Mouse (Mus musculus): ENCODE data around the gene Csrnp3.

The Csrnp3 gene

DNA sequence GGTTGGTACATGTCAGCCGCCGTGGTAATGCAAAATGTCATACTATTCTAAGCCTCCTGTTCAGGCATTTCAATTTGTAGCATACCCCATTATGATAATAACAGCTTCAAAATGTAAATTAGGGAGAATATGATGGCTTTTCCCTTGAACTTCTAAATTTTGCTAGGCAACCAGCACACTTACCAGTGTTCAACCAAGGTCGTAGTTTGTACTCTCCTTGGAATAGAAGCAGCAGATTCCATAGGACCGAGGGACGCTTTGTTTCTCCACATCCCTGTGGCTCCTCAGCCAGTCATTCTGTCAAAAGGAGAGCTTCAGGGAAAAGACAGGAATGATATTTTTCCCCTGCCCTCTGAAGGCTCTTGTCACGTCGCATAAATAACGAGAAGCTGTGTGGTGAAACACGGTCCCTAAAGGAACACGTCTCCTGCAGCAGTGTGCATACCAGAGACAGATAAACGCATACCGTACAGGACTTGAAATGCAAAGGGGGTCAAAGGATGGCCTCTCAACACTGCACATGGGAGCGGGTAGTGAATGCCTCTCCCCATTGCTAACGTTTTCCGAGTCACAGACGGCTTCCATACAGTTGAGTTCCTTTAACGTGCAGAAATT is 108.3 kb downstream of the Csrnp3 start:
- no peak for DNase-seq (ENCODE audit: low spot score)

GRCm38 (mm10) chr2:65955804-65956203 is 110.2 kb downstream of the Csrnp3 start:
- no peak for DNase-seq (ENCODE audit: low spot score)

GRCm38 (mm10) chr2:65956727-65957126 is 111.2 kb downstream of the Csrnp3 start:
- DNase-seq (ENCODE audit: low spot score), result no peak

DNA sequence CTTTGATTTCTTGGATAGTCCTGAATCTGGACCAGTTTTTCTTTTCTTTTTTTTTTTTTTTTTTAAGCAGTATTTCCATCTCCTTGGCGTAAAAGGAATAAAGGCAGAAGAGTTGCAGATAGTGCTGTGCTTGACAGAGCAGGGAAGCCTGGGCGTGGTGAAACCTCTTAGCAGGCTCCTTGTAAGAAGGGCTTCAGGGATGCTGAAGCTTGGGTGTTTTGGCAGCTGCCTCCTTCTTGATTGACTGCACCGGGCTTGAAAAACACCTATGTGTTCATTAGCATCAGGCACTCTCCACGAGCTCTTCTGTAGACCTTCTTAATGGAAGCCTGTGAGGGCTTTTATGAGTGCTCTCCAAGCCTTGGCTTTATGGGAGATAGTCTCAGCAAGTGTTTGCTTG is 117.9 kb downstream of the Csrnp3 start:
- DNase-seq (ENCODE audit: low spot score), result no peak

DNA sequence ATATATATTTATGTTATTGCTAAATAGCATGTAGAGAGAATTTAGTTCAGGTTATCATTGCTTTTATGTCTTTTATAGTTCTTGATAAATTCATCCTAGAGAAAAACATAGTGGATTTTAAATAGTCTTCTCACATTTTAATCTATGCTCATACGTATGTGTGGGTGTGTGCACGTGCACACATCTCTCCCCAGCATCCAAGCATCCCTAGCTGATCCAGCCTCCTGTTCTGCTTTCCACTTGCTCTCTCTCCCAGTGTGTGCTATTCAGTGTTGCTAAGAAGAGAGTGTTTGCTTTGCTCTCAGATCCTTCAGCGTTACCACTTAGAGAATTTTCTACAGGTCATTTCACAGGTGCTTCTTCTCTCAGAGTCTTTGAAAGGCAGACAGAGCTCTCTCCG is 123.2 kb downstream of the Csrnp3 start:
- DNase-seq (ENCODE audit: low spot score), result no peak

GRCm38 (mm10) chr2:65973907-65974306 is 128.3 kb downstream of the Csrnp3 start:
- no peak for DNase-seq (ENCODE audit: low spot score)

GRCm38 (mm10) chr2:65975383-65975782 is 129.8 kb downstream of the Csrnp3 start:
- no peak for DNase-seq (ENCODE audit: low spot score)

GRCm38 (mm10) chr2:65979338-65980053 is 133.9 kb downstream of the Csrnp3 start:
- no peak for DNase-seq (ENCODE audit: low spot score)

DNA sequence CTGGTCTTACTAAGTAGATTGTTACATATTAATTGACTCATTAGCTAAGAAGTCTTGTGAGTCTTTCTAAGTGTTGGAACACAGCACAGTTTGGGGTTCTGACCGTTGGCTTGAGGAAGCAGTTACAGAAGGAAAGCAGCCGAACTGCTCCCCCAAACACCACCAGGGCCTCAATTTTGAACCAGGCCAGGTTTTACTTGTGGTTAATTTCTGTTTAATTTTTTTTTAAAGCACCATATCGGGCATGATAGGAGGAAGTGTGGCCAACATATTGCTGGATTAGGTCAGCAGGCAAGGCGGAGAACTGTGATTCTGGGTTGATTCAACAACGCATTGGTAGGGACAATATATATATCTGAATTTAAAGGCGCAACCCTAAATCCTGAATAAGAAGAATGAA is 135.9 kb downstream of the Csrnp3 start:
- no peak for DNase-seq (ENCODE audit: low spot score)

DNA sequence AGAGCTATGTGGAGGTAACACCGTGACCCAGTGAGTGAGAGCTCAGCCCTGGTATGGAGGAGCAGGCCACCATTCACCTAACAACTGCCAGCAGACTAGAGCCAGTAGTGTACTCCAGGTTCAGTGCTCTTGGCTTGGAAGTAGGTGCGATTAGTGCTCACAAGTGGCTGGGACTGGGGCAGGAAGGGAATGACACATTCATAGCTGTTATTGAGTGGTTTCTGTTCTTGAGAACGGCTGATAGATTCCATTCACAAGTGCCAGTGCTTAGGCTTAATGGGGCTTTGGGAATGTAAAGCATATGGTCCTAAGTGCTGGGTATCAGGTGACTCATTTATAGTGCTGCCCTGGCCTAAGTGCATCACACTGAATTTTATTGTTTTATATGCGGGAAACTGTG is 136.4 kb downstream of the Csrnp3 start:
- no peak for DNase-seq (ENCODE audit: low spot score)

DNA sequence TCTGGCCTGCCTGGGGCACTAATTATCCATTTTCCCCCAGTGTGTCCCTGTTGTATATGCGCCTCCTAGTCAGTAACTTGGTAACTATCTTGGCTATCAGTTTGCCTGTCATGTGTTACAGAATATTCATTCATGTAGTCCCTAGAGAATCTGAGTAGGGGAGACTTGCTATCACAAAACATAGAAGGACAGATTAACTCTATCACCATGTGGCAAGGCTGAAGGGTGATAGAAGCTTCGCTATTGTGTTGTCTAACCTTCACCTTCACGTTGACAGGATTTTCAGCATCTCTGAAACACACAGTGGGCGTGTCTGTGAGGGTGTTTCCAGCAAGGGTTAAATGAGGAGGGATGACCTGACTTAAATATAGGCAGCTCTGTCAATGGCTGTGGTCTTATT is 140.1 kb downstream of the Csrnp3 start:
- no peak for DNase-seq (ENCODE audit: low spot score)

DNA sequence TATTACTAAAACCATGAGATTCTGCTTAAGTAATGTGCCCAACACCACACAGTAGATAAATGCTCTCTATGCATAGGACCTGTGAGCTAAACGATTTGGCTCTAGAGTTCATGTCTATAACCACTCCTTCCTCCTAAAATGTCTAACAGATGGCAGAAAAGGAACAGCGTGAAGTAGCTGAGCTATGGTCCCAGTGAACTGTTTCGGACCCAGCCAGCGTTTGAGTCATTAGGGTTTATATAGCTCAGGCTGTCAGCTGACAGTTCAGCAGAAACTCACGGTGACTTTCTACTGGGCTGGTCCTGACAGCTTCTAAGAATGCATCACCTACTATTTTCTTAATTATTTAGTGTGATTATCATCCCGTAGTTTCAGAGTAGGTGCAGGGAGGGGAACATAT is 141.5 kb downstream of the Csrnp3 start:
- DNase-seq (ENCODE audit: low spot score), result no peak

- no peak for DNase-seq (ENCODE audit: low spot score)
Observed at GRCm38 (mm10) chr2:65987588-65987987, 142.0 kb downstream of the Csrnp3 start.

DNA sequence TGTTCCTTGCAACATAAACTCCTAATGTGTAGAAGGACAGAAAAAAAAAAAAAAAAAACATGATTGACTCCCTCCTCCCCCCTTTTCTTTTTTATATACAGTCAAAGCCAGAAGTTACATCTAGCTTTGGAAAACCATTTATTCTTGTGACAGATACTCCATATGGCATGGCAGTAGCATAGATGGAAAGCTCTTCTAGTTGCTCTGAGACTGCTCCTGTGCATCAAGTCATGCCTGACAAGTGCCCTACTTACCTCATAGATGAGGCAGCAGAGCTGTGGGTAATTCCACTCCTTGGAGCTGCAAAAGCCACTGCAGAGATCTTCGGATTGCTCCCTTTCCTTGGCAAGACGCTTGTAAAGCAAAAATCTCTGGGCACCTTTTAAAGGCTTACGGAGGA is 143.2 kb downstream of the Csrnp3 start:
- DNase-seq (ENCODE audit: low spot score), result no peak

- no peak for DNase-seq (ENCODE audit: low spot score)
Observed at GRCm38 (mm10) chr2:65990108-65990507, 144.5 kb downstream of the Csrnp3 start.

- DNase-seq (ENCODE audit: low spot score), result no peak
Observed at GRCm38 (mm10) chr2:65990754-65991153, 145.2 kb downstream of the Csrnp3 start.

- DNase-seq (ENCODE audit: low spot score), result peak; percentile 3
Observed at GRCm38 (mm10) chr2:65993371-65993770, 147.8 kb downstream of the Csrnp3 start.

DNA sequence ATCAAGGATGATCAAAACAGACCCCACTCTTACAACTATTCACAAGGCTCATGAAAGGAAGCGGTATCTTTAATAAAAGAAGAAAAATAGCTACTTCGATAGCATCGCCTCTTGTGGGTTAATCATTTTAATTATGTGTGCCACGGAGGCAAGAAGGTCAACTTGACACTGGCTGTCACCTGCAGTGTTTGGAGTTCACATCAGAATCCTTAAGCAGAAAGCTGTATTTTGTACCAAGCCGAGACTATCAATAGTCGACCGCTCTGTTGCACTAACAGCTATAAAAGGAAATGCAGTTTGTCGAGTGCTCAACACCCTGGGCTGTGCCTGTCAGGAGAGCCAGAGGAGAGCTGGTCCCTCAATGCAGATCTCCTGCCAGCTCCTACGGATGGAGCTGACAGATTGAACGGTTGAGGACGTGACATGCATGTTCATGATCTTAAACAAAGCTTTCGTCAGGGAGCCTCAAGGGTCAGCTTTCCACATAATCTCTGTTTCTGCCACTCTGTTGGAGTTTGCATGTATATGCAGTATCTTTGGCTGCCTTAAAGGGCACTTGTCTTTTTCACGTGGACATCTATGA is 149.4 kb downstream of the Csrnp3 start:
- DNase-seq (ENCODE audit: low spot score), result no peak

DNA sequence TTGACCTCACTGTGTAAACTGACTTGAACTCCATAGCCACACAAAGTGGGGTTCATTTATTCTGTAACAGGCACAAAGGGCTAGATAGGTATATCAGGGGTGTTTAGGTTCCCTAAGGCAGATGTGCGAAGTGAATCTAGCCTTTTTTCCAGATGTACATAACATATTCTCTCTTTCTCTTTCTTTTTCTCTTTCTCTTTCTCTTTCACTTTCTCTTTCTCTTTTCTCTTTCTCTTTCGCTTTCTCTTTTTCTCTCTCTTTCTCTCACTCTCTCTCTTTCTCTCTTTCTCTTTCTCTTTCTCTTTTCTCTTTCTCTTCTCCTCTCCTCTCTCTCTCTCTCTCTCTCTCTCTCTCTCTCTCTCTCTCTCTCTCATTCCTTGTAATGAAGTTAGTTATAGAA is 153.2 kb downstream of the Csrnp3 start:
- DNase-seq (ENCODE audit: low spot score), result no peak

DNA sequence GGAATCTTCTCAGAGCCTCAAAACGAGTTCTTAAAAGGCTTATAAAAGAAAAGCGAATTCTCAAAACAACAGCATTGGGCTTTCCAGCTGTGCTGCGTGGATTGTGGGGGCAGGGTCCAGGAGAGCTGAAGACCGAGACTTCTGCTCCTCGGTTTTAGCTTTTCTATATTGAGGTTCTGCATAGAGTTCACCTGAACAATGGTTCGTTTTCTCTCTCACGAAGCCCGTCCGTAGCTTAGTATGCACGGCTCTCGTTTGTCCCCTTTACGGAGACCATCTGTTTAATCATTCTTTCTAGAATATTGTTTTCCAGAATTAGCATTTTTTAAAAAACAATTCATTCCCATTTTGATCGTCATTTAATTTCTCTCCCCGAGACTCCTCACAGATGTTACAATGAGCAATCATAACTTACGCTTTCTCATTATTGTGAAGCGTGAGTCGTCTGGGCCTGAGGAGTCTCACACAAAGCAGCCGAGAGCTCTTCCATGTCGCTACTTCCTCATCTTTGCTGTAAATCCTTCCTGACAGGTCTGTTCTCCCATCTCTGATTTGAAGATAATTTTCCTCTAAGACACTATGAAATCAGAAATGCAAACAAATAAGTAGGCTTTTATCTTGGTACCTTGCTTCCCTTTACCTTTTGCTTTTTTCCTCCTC is 163.6 kb downstream of the Csrnp3 start:
- DNase-seq (ENCODE audit: low spot score), result no peak

- DNase-seq (ENCODE audit: low spot score), result no peak
Observed at GRCm38 (mm10) chr2:66009677-66010076, 164.1 kb downstream of the Csrnp3 start.

DNA sequence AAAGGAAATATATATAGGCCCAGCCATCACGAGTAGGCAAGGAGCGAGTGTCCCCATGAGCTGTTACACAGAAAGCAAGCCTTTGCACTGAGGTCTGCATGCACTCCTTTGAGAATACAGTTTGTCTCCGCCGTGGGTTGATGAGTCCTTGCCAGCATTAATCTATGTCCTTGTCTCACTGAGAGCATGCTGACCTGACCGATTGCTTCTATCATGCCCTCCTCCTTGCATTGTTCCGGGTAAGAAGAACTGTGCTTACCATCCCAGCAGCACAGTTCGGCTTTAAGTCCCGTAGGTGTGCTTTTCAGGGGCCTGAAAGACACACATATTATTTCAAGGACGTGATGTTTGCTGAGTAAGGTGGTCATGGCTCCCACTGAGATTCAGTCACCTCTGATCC is 173.1 kb downstream of the Csrnp3 start:
- no peak for DNase-seq (ENCODE audit: low spot score)

DNA sequence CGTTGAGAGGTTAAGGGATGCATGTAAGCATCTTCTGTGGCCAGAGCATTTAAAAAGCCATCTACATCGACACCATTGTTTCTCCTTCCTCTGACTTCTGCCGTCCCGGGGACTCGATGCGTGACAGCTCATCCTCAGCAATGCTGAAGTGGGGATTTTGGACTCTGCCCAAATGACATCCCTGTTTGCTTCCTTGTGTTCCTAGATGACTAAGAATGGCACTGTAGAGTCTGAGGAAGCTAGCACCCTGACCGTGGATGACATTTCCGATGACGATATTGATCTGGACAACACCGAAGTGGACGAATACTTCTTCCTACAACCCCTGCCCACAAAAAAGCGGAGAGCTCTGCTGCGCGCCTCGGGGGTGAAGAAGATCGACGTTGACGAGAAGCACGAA is 173.7 kb downstream of the Csrnp3 start:
- DNase-seq (ENCODE audit: low spot score), result no peak

Data from urinary bladder, postnatal 14 days (tissue).